Mouse (Mus musculus): ENCODE measurements around the gene Olfr316. TPM values are rescaled to one million over a fixed set of nuclear protein-coding genes. Genes with fewer than 3 reads are reported as not detected.

Gene Olfr316
- polyA plus RNA-seq, 1 experiment from 2014 or later, result not detected

DNA sequence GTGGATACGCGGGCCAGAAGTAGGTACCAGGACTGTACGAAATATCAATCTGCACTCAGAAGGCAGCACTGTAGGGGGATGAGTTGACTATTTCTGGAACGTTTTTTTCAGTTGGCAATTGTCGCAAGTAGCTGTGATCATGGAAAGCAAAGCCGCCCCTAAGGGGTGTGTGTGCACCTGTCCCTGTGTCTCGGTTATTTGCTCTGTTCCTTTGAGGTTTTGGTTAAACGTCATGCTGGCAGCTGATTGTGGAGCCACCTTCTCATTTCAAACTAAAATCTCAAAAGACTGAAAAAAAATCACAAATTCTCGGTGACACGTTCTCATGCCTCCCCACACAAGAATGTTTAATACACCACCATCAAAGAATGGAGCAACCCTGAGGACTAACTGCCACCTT is 35.1 kb downstream of the Olfr316 start:
- H3K9me3 ChIP-seq, result no peaks in the 10 kb centered on the region
- WGBS, result 74% methylated on average over 10 of the region's 10 CpGs
- no peak overlapping the region for H3K9ac ChIP-seq
- no peak overlapping the region for H3K27ac ChIP-seq
- H3K4me1 ChIP-seq, result 0 out of 2 replicates have a peak, but pooled peaks cover 3% of the 10 kb centered on the region
- no peak for ATAC-seq (ENCODE audit: borderline replicate concordance, extremely low read depth, low FRiP score, low TSS enrichment)
- H3K4me2 ChIP-seq, result no peak overlapping the region
- no peak overlapping the region for H3K4me3 ChIP-seq
- no peaks in the 10 kb centered on the region for H3K27me3 ChIP-seq
- H3K36me3 ChIP-seq, result no peaks in the 10 kb centered on the region

GRCm38 (mm10) chr11:58788346-58788745 is 35.8 kb downstream of the Olfr316 start:
- H3K4me1 ChIP-seq, result 0 out of 2 replicates have a peak, but pooled peaks cover 3% of the 10 kb centered on the region
- H3K9ac ChIP-seq, result no peak overlapping the region
- no peaks in the 10 kb centered on the region for H3K9me3 ChIP-seq
- no peak overlapping the region for H3K4me3 ChIP-seq
- no peak overlapping the region for H3K27ac ChIP-seq
- no peak overlapping the region for H3K4me2 ChIP-seq
- H3K36me3 ChIP-seq, result no peaks in the 10 kb centered on the region
- ATAC-seq (ENCODE audit: borderline replicate concordance, extremely low read depth, low FRiP score, low TSS enrichment), result no peak
- H3K27me3 ChIP-seq, result no peaks in the 10 kb centered on the region
- 73% methylated on average over 8 of the region's 8 CpGs for WGBS

GRCm38 (mm10) chr11:58789532-58789931 is 37.0 kb downstream of the Olfr316 start:
- 0 out of 2 replicates have a peak, but pooled peaks cover 3% of the 10 kb centered on the region for H3K4me1 ChIP-seq
- 20% methylated on average over 3 of the region's 3 CpGs for WGBS
- ATAC-seq (ENCODE audit: borderline replicate concordance, extremely low read depth, low FRiP score, low TSS enrichment), result no peak
- no peak overlapping the region for H3K4me3 ChIP-seq
- H3K9me3 ChIP-seq, result no peaks in the 10 kb centered on the region
- H3K27me3 ChIP-seq, result no peaks in the 10 kb centered on the region
- no peak overlapping the region for H3K27ac ChIP-seq
- H3K36me3 ChIP-seq, result no peaks in the 10 kb centered on the region
- H3K9ac ChIP-seq, result no peak overlapping the region
- no peak overlapping the region for H3K4me2 ChIP-seq

DNA sequence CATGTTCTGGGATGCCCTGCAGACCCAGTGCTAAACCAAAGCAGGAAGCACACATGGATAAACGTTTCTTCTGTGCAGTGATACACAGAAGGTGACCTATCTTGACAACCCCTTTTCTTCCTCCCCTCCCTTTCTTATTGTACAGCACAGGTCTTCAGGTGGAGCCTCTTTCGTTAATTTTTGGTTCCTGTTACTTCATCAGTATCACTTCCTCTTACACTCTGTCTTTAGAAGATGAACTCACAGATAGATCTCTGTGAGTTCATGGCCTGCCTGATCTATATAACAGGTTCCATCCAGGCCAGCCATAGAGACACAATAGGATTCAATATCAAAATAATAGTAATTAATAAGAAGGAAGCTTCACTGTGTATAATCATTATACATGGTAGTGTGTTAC is 37.5 kb downstream of the Olfr316 start:
- H3K4me2 ChIP-seq, result no peak overlapping the region
- WGBS, result 51% methylated on average over 2 of the region's 2 CpGs
- H3K27ac ChIP-seq, result no peak overlapping the region
- H3K4me1 ChIP-seq, result no peaks in the 10 kb centered on the region
- H3K9ac ChIP-seq, result no peak overlapping the region
- no peaks in the 10 kb centered on the region for H3K9me3 ChIP-seq
- no peaks in the 10 kb centered on the region for H3K36me3 ChIP-seq
- H3K27me3 ChIP-seq, result no peaks in the 10 kb centered on the region
- ATAC-seq (ENCODE audit: borderline replicate concordance, extremely low read depth, low FRiP score, low TSS enrichment), result no peak
- no peak overlapping the region for H3K4me3 ChIP-seq

- Histone ChIP-seq H3K4me1 (no peaks in the 10 kb centered on the region), H3K4me3 (no peak overlapping the region), H3K9ac (no peak overlapping the region), H3K4me2 (no peak overlapping the region), H3K9me3 (no peaks in the 10 kb centered on the region), H3K36me3 (no peaks in the 10 kb centered on the region), H3K27me3 (no peaks in the 10 kb centered on the region), H3K27ac (no peak overlapping the region)
- 59% methylated on average over 6 of the region's 6 CpGs for WGBS
- no peak for ATAC-seq (ENCODE audit: borderline replicate concordance, extremely low read depth, low FRiP score, low TSS enrichment)
Measured at GRCm38 (mm10) chr11:58790646-58791045, 38.1 kb downstream of the Olfr316 start.

- Histone ChIP-seq H3K27me3 (no peaks in the 10 kb centered on the region), H3K4me2 (no peak overlapping the region), H3K4me3 (no peak overlapping the region), H3K36me3 (no peaks in the 10 kb centered on the region), H3K4me1 (no peaks in the 10 kb centered on the region), H3K9ac (no peak overlapping the region), H3K9me3 (no peaks in the 10 kb centered on the region), H3K27ac (no peak overlapping the region)
- WGBS, result 83% methylated on average over 2 of the region's 2 CpGs
- no peak for ATAC-seq (ENCODE audit: borderline replicate concordance, extremely low read depth, low FRiP score, low TSS enrichment)
Measured at GRCm38 (mm10) chr11:58795856-58796255, 43.3 kb downstream of the Olfr316 start.

- Histone ChIP-seq H3K4me1 (0 out of 2 replicates have a peak, but pooled peaks cover 3% of the 10 kb centered on the region), H3K9me3 (no peaks in the 10 kb centered on the region), H3K27me3 (no peaks in the 10 kb centered on the region), H3K9ac (no peak overlapping the region), H3K27ac (no peak overlapping the region), H3K4me2 (no peak overlapping the region), H3K36me3 (no peaks in the 10 kb centered on the region), H3K4me3 (no peak overlapping the region)
- WGBS, result 64% methylated on average over 7 of the region's 7 CpGs
- ATAC-seq (ENCODE audit: borderline replicate concordance, extremely low read depth, low FRiP score, low TSS enrichment), result no peak
Measured at GRCm38 (mm10) chr11:58796850-58797249, 44.3 kb downstream of the Olfr316 start.

- WGBS, result 72% methylated on average over 5 of the region's 5 CpGs
- Histone ChIP-seq H3K27me3 (no peaks in the 10 kb centered on the region), H3K27ac (no peak overlapping the region), H3K9me3 (no peaks in the 10 kb centered on the region), H3K9ac (no peak overlapping the region), H3K4me1 (0 out of 2 replicates have a peak, but pooled peaks cover 4% of the 10 kb centered on the region), H3K36me3 (no peaks in the 10 kb centered on the region), H3K4me3 (no peak overlapping the region), H3K4me2 (no peak overlapping the region)
- ATAC-seq (ENCODE audit: borderline replicate concordance, extremely low read depth, low FRiP score, low TSS enrichment), result no peak
Measured at GRCm38 (mm10) chr11:58799747-58800146, 47.2 kb downstream of the Olfr316 start.

DNA sequence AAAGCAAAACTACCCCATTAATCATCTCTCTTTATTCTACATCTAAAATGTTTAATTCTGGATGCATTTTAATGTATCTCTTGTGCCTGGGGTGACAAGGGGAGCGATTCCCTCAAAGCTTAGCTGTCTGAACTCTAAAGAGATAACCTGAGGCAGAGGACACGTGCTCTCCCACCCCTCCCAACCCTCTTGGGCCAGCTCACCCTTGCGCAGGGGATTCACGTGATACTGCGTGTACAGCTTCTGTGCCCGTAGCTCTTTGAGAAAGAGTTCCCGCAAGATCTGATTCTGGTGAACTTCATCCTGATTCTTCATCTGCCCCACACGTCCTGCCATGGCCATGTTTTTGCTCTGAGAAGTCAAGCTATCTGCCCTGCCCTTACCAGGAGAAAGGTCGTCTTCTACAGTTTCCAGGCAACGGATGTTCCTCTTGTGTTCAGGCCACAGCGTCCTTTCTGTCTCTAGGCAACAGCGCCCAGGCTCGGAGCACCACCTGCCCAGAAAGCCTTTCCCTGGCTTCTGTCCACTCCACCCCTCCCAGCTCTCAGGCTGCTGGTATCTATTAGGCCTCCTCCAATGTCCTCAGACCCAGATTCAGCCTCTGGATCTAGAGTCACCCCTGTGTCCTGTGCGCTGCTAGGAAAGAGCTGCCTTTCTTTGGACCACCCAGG is 49.2 kb downstream of the Olfr316 start, which contains the start of gene Fam183b:
Gene Fam183b, minus strand, starts transcription at position 403 of the 671 bp plus-strand sequence.
- H3K9ac ChIP-seq, result no peak within 1 kb of the TSS
- H3K4me1 ChIP-seq, result 0 out of 2 replicates have a peak, but pooled peaks cover 4% of the 10 kb centered on the region
- no peak within 1 kb of the TSS for H3K4me3 ChIP-seq
- no peaks in the 10 kb centered on the region for H3K36me3 ChIP-seq
- H3K27me3 ChIP-seq, result no peaks in the 10 kb centered on the region
- H3K27ac ChIP-seq, result no peak within 1 kb of the TSS
- H3K4me2 ChIP-seq, result peak within 1 kb of the TSS; percentile 14
- no peaks in the 10 kb centered on the region for H3K9me3 ChIP-seq
- ATAC-seq (ENCODE audit: borderline replicate concordance, extremely low read depth, low FRiP score, low TSS enrichment), result no peak
- 18% methylated on average over 14 of the region's 14 CpGs for WGBS

DNA sequence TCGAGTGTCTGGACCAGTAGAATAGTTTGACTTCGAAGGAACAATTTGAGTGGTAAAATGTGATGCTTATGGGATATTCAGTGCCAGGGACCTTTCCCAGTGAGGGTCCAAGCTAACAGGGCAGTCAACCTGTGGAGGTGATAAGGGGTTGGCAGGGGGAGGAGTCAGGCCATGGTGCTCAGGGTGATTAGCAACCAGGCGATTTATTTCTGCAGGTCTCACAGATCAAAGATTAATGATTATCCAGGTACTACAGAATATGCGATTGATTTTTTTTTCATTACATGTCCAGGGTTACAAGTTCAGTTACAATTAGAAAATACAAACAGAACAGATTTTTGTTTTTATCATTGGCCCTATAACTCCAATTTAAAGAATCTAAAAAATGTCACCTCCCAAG is 51.3 kb downstream of the Olfr316 start:
- H3K4me2 ChIP-seq, result no peak overlapping the region
- ATAC-seq (ENCODE audit: borderline replicate concordance, extremely low read depth, low FRiP score, low TSS enrichment), result no peak
- H3K4me1 ChIP-seq, result 0 out of 2 replicates have a peak, but pooled peaks cover 4% of the 10 kb centered on the region

DNA sequence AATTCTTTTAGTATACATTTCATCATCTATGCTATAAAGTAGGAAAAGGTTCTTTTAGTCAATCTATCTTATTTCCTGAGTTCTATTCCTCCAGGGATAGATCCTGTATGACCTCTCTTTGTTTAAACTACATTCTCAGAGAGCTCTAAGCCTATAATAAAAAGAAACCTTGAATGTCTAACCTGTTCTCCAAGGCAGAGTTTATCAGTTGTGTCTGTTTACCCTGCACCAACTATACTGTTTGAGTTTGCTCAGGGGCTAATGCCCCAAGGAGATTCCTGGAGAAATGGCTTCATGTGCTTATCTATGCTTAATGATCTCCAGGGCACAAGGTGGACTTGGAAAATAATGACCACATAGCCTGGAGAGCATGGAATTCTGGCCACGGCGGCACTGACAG is 51.9 kb downstream of the Olfr316 start:
- Histone ChIP-seq H3K36me3 (no peaks in the 10 kb centered on the region), H3K4me3 (no peak overlapping the region), H3K4me1 (0 out of 2 replicates have a peak, but pooled peaks cover 4% of the 10 kb centered on the region), H3K27ac (no peak overlapping the region), H3K4me2 (no peak overlapping the region), H3K9ac (no peak overlapping the region), H3K9me3 (no peaks in the 10 kb centered on the region), H3K27me3 (no peaks in the 10 kb centered on the region)
- ATAC-seq (ENCODE audit: borderline replicate concordance, extremely low read depth, low FRiP score, low TSS enrichment), result no peak
- 8% methylated on average over 2 of the region's 2 CpGs for WGBS

More for the DNA sequence above, 51.3 kb downstream of the Olfr316 start:
- Histone ChIP-seq H3K27ac (no peak overlapping the region), H3K9ac (no peak overlapping the region), H3K27me3 (no peaks in the 10 kb centered on the region), H3K36me3 (no peaks in the 10 kb centered on the region), H3K9me3 (no peaks in the 10 kb centered on the region), H3K4me3 (no peak overlapping the region)
- WGBS, result 33% methylated on average over 4 of the region's 4 CpGs
